Mouse (Mus musculus): ENCODE data around the gene Fam114a1. TPM values are rescaled to one million over a fixed set of nuclear protein-coding genes. Genes with fewer than 3 reads are reported as not detected.

The Fam114a1 gene
- polyA plus RNA-seq, 1 experiment: 30.1 TPM

DNA sequence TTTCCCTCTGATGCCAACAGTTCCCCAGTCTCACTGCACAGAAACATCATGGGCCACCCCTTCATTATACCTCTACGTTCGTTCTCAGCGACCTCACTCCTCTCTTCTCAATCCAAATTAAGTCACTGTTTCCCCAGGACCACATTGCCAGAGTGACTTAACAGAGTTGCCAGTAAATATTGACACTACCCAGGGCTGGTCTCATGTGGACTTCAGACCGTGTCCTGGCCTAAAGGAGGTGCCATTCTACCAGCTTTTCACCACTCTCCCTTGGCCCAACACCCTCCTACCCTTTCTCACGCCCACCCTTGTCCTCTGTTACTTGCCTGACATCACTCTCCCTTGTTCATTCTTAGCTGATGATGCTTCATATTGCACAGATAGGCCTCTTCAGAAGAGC, 6.6 kb upstream of the Fam114a1 start:
- no peaks in the 10 kb centered on the region for H3K4me1 ChIP-seq (ENCODE audit: control insufficient read depth, insufficient read depth, low read length)
- DNase-seq: no peak
- TF ChIP-seq CTCF (IDR thresholded peaks at IDR 0.05; ENCODE audit: insufficient read depth, low read length) (no peak), POLR2A (IDR thresholded peaks at IDR 0.05; ENCODE audit: borderline replicate concordance, extremely low read depth, low read depth, low read length) (no peak)
- H3K4me3 ChIP-seq (replicated peaks; ENCODE audit: extremely low read depth, low read depth, low read length): no peak overlapping the region
- WGBS: 76% methylated on average over 5 of the region's 5 CpGs

DNA sequence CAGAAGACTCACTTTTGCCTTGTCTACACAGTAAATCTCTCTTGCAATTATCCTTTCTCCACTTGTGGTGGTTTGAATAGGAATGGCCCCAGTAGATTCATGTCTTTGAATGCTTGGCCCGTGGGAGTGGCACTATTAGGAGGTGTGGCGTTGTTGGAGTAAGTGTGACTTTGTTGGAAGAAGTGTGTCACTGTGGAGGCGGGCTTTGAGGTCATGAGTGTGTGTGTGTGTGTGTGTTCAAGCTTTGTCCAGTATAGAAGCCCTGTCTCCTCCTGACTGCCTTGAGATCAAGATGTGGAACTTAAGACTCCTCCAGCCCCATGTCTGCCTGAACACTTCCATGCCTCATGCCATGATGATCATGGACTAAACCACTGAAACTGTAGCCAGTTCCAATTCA, 6.1 kb upstream of the Fam114a1 start:
- no peak overlapping the region for H3K4me3 ChIP-seq (replicated peaks; ENCODE audit: extremely low read depth, low read depth, low read length)
- no peak for TF ChIP-seq POLR2A (IDR thresholded peaks at IDR 0.05; ENCODE audit: borderline replicate concordance, extremely low read depth, low read depth, low read length)
- no peak for TF ChIP-seq CTCF (IDR thresholded peaks at IDR 0.05; ENCODE audit: insufficient read depth, low read length)
- WGBS: 78% methylated on average over 3 of the region's 3 CpGs
- H3K4me1 ChIP-seq (ENCODE audit: control insufficient read depth, insufficient read depth, low read length): no peaks in the 10 kb centered on the region
- no peak for DNase-seq

- TF ChIP-seq CTCF (IDR thresholded peaks at IDR 0.05; ENCODE audit: insufficient read depth, low read length) (no peak), POLR2A (IDR thresholded peaks at IDR 0.05; ENCODE audit: borderline replicate concordance, extremely low read depth, low read depth, low read length) (no peak)
- Histone ChIP-seq H3K4me3 (replicated peaks; ENCODE audit: extremely low read depth, low read depth, low read length) (peak overlapping the region; percentile 85), H3K4me1 (ENCODE audit: control insufficient read depth, insufficient read depth, low read length) (peaks cover 2% of the 10 kb centered on the region; the same call in 1 of the 2 replicates)
- WGBS: 8% methylated on average over 14 of the region's 14 CpGs
- peak; percentile 22 for DNase-seq
Observed at GRCm38 (mm10) chr5:64968961-64969860, 660 bp upstream of the Fam114a1 start.

- TF ChIP-seq CTCF (IDR thresholded peaks at IDR 0.05; ENCODE audit: insufficient read depth, low read length) (no peak), POLR2A (IDR thresholded peaks at IDR 0.05; ENCODE audit: borderline replicate concordance, extremely low read depth, low read depth, low read length) (no peak)
- H3K4me3 ChIP-seq (replicated peaks; ENCODE audit: extremely low read depth, low read depth, low read length): no peak overlapping the region
- H3K4me1 ChIP-seq (ENCODE audit: control insufficient read depth, insufficient read depth, low read length): peaks cover 2% of the 10 kb centered on the region; the same call in 1 of the 2 replicates
- 83% methylated on average over 5 of the region's 5 CpGs for WGBS
- DNase-seq: no peak
Observed at GRCm38 (mm10) chr5:64975121-64975520, 5.2 kb downstream of the Fam114a1 start.

- WGBS: 77% methylated on average over 8 of the region's 8 CpGs
- TF ChIP-seq CTCF (IDR thresholded peaks at IDR 0.05; ENCODE audit: insufficient read depth, low read length) (no peak), POLR2A (IDR thresholded peaks at IDR 0.05; ENCODE audit: borderline replicate concordance, extremely low read depth, low read depth, low read length) (no peak)
- H3K4me1 ChIP-seq (ENCODE audit: control insufficient read depth, insufficient read depth, low read length): no peaks in the 10 kb centered on the region
Observed at GRCm38 (mm10) chr5:64977128-64977527, 7.3 kb downstream of the Fam114a1 start.

GRCm38 (mm10) chr5:64985971-64986370, 16.1 kb downstream of the Fam114a1 start:
- DNase-seq: no peak
- Histone ChIP-seq H3K4me1 (ENCODE audit: control insufficient read depth, insufficient read depth, low read length) (peaks cover 3% of the 10 kb centered on the region; the same call in 1 of the 2 replicates), H3K4me3 (replicated peaks; ENCODE audit: extremely low read depth, low read depth, low read length) (no peak overlapping the region)
- 40% methylated on average over 7 of the region's 7 CpGs for WGBS
- no peak for TF ChIP-seq POLR2A (IDR thresholded peaks at IDR 0.05; ENCODE audit: borderline replicate concordance, extremely low read depth, low read depth, low read length)
- no peak for TF ChIP-seq CTCF (IDR thresholded peaks at IDR 0.05; ENCODE audit: insufficient read depth, low read length)

More at GRCm38 (mm10) chr5:64977128-64977527, 7.3 kb downstream of the Fam114a1 start:
- no peak overlapping the region for H3K4me3 ChIP-seq (replicated peaks; ENCODE audit: extremely low read depth, low read depth, low read length)
- DNase-seq: no peak

GRCm38 (mm10) chr5:64989940-64990339, 20.1 kb downstream of the Fam114a1 start:
- H3K4me1 ChIP-seq (ENCODE audit: control insufficient read depth, insufficient read depth, low read length): peaks cover 3% of the 10 kb centered on the region; the same call in 1 of the 2 replicates
- TF ChIP-seq CTCF (IDR thresholded peaks at IDR 0.05; ENCODE audit: insufficient read depth, low read length): no peak
- 91% methylated on average over 1 of the region's 1 CpGs for WGBS
- no peak for DNase-seq
- no peak overlapping the region for H3K4me3 ChIP-seq (replicated peaks; ENCODE audit: extremely low read depth, low read depth, low read length)

GRCm38 (mm10) chr5:64992540-64992939, 22.7 kb downstream of the Fam114a1 start:
- DNase-seq: no peak
- H3K4me1 ChIP-seq (ENCODE audit: control insufficient read depth, insufficient read depth, low read length): no peaks in the 10 kb centered on the region
- WGBS: 46% methylated on average over 8 of the region's 8 CpGs
- TF ChIP-seq CTCF (IDR thresholded peaks at IDR 0.05; ENCODE audit: insufficient read depth, low read length) (no peak), POLR2A (IDR thresholded peaks at IDR 0.05; ENCODE audit: borderline replicate concordance, extremely low read depth, low read depth, low read length) (no peak)
- H3K4me3 ChIP-seq (replicated peaks; ENCODE audit: extremely low read depth, low read depth, low read length): no peak overlapping the region

GRCm38 (mm10) chr5:64995408-64995807, 25.5 kb downstream of the Fam114a1 start:
- no peak for DNase-seq
- TF ChIP-seq CTCF (IDR thresholded peaks at IDR 0.05; ENCODE audit: insufficient read depth, low read length) (no peak), POLR2A (IDR thresholded peaks at IDR 0.05; ENCODE audit: borderline replicate concordance, extremely low read depth, low read depth, low read length) (no peak)
- no peaks in the 10 kb centered on the region for H3K4me1 ChIP-seq (ENCODE audit: control insufficient read depth, insufficient read depth, low read length)
- 94% methylated on average over 2 of the region's 2 CpGs for WGBS
- H3K4me3 ChIP-seq (replicated peaks; ENCODE audit: extremely low read depth, low read depth, low read length): no peak overlapping the region
